Mouse (Mus musculus): ENCODE measurements around the gene Hacd4. TPM values are rescaled to one million over a fixed set of nuclear protein-coding genes. Genes with fewer than 3 reads are reported as not detected.

The Hacd4 gene
- polyA plus RNA-seq, 1 experiment: 0.54 TPM

GRCm38 (mm10) chr4:88369951-88370350, 68.8 kb downstream of the Hacd4 start:
- 94% methylated on average over 6 of the region's 6 CpGs for WGBS
- H3K4me1 ChIP-seq (ENCODE audit: control insufficient read depth, insufficient read depth, low read length): no peaks in the 10 kb centered on the region
- TF ChIP-seq CTCF (IDR thresholded peaks at IDR 0.05; ENCODE audit: borderline replicate concordance, insufficient read depth, low read depth, low read length) (no peak), POLR2A (IDR thresholded peaks at IDR 0.05; ENCODE audit: borderline replicate concordance, insufficient read depth, low read length) (no peak)
- H3K4me3 ChIP-seq (replicated peaks; ENCODE audit: insufficient read depth, low read depth, low read length): no peak overlapping the region
- H3K27ac ChIP-seq (ENCODE audit: insufficient read depth, low read length): no peak overlapping the region
- DNase-seq: no peak
- H3K27me3 ChIP-seq (ENCODE audit: control insufficient read depth, insufficient read depth, low read length): no peaks in the 10 kb centered on the region

- DNase-seq: no peak
- H3K27me3 ChIP-seq (ENCODE audit: control insufficient read depth, insufficient read depth, low read length): no peaks in the 10 kb centered on the region
- TF ChIP-seq CTCF (IDR thresholded peaks at IDR 0.05; ENCODE audit: borderline replicate concordance, insufficient read depth, low read depth, low read length) (no peak), POLR2A (IDR thresholded peaks at IDR 0.05; ENCODE audit: borderline replicate concordance, insufficient read depth, low read length) (no peak)
- no peak overlapping the region for H3K27ac ChIP-seq (ENCODE audit: insufficient read depth, low read length)
- H3K4me3 ChIP-seq (replicated peaks; ENCODE audit: insufficient read depth, low read depth, low read length): no peak overlapping the region
- 92% methylated on average over 3 of the region's 3 CpGs for WGBS
- no peaks in the 10 kb centered on the region for H3K4me1 ChIP-seq (ENCODE audit: control insufficient read depth, insufficient read depth, low read length)
Measured at GRCm38 (mm10) chr4:88357431-88357830, 81.3 kb downstream of the Hacd4 start.

- no peak overlapping the region for H3K4me3 ChIP-seq (replicated peaks; ENCODE audit: insufficient read depth, low read depth, low read length)
- WGBS: 81% methylated on average over 2 of the region's 2 CpGs
- H3K27ac ChIP-seq (ENCODE audit: insufficient read depth, low read length): no peak overlapping the region
- no peak for DNase-seq
- no peaks in the 10 kb centered on the region for H3K27me3 ChIP-seq (ENCODE audit: control insufficient read depth, insufficient read depth, low read length)
- TF ChIP-seq CTCF (IDR thresholded peaks at IDR 0.05; ENCODE audit: borderline replicate concordance, insufficient read depth, low read depth, low read length): no peak
- TF ChIP-seq POLR2A (IDR thresholded peaks at IDR 0.05; ENCODE audit: borderline replicate concordance, insufficient read depth, low read length): no peak
- no peaks in the 10 kb centered on the region for H3K4me1 ChIP-seq (ENCODE audit: control insufficient read depth, insufficient read depth, low read length)
Measured at GRCm38 (mm10) chr4:88356652-88357051, 82.1 kb downstream of the Hacd4 start.

DNA sequence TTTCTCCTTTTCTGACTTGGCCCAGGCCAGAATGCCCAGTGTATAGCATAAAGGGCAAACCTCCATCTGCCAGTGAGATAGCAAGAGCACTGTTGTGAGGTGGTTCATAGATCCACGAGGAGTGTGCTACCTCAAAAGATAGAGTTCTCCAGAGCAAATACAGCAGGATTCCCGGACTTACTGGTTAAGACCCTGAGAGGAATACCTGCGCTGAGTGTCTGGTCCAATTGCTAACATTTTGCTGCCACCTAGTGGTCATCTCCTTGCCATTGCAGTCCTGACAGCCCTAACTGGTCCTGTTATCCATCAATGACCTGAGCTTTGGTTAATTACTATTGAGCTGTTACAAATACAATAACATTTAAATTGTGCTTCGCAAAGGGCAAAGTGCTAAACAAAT, 87.8 kb downstream of the Hacd4 start:
- TF ChIP-seq POLR2A (IDR thresholded peaks at IDR 0.05; ENCODE audit: borderline replicate concordance, insufficient read depth, low read length) (no peak), CTCF (IDR thresholded peaks at IDR 0.05; ENCODE audit: borderline replicate concordance, insufficient read depth, low read depth, low read length) (peak; percentile 92)
- Histone ChIP-seq H3K4me3 (replicated peaks; ENCODE audit: insufficient read depth, low read depth, low read length) (no peak overlapping the region), H3K27me3 (ENCODE audit: control insufficient read depth, insufficient read depth, low read length) (no peaks in the 10 kb centered on the region), H3K27ac (ENCODE audit: insufficient read depth, low read length) (no peak overlapping the region), H3K4me1 (ENCODE audit: control insufficient read depth, insufficient read depth, low read length) (no peaks in the 10 kb centered on the region)
- peak; percentile 66 to 74 for DNase-seq
- 4% methylated on average over 4 of the region's 4 CpGs for WGBS

Other genes with a start within 250 kb of the Hacd4 start
- not detected in 2 replicates for gene Ifnb1, start 83.8 kb upstream of the Hacd4 start, polyA plus RNA-seq (2012; rRNA removed)
- gene Ifna15, start 119.3 kb upstream of the Hacd4 start, polyA plus RNA-seq (2012; rRNA removed): not detected in 2 replicates
- gene Ifna14, start 132.9 kb upstream of the Hacd4 start, polyA plus RNA-seq (2012; rRNA removed): not detected in 2 replicates
- not detected in 2 replicates for gene Ifna9, start 153.5 kb upstream of the Hacd4 start, polyA plus RNA-seq (2012; rRNA removed)
- not detected in 2 replicates for gene Ifna12, start 164.4 kb upstream of the Hacd4 start, polyA plus RNA-seq (2012; rRNA removed)
- not detected in 2 replicates for gene C87499, start 195.5 kb upstream of the Hacd4 start, polyA plus RNA-seq (2012; rRNA removed)
- gene Ifna13, start 205.5 kb upstream of the Hacd4 start, polyA plus RNA-seq (2012; rRNA removed): not detected in 2 replicates
- gene Ifna16, start 238.0 kb upstream of the Hacd4 start, polyA plus RNA-seq (2012; rRNA removed): not detected in 2 replicates
- gene Ifna2, start 245.0 kb upstream of the Hacd4 start, polyA plus RNA-seq (2012; rRNA removed): not detected in 2 replicates